Mouse (Mus musculus) MEL (cell line): ENCODE data around the gene Hoxa4. TPM values are rescaled to one million over a fixed set of nuclear protein-coding genes. Genes with fewer than 3 reads are reported as not detected.

ENCODE experiments used
- DNase-seq: peaks from one replicate; pipeline ENCODE4 v3.0.0; 2011; ENCODE audit warnings: low read depth, low spot score
- H3K27ac ChIP-seq: 2 replicates; pipeline ENCODE4 v1.5.1; 2012; ENCODE audit warnings: low read depth, mild to moderate bottlenecking, control low read depth, low read length, moderate library complexity; ENCODE audit not compliant: control insufficient read depth
- H3K27me3 ChIP-seq, 2 experiments: fragments of 150-350 bp in 1 of 2; sonication (generic) in 1 of 2; 2 replicates each; pipeline ENCODE4 v1.6.1; 2012; ENCODE audit warnings: low read length in 2 of 2, mild to moderate bottlenecking in 2 of 2, improper control_type of control experiment in 1 of 2, moderate library complexity in 1 of 2; ENCODE audit not compliant: insufficient read depth in 2 of 2, control insufficient read depth in 1 of 2
- H3K36me3 ChIP-seq, 2 experiments: 2 replicates each; pipeline ENCODE4 v1.6.1; 2012 to 2014; ENCODE audit warnings: low read length in 2 of 2, improper control_type of control experiment in 1 of 2, inconsistent platforms in 1 of 2, mild to moderate bottlenecking in 1 of 2; ENCODE audit not compliant: insufficient read depth in 2 of 2, control insufficient read depth in 1 of 2
- H3K4me1 ChIP-seq, 2 experiments: fragments of 150-350 bp in 1 of 2; sonication (generic) in 1 of 2; 2 replicates each; pipeline ENCODE4 v1.6.1; 2012; ENCODE audit warnings: low read length in 2 of 2, improper control_type of control experiment in 1 of 2, mild to moderate bottlenecking in 1 of 2; ENCODE audit not compliant: insufficient read depth in 2 of 2, control insufficient read depth in 1 of 2
- H3K4me3 ChIP-seq, 2 experiments: fragments of 150-350 bp in 1 of 2; sonication (generic) in 1 of 2; 2 replicates each; pipeline ENCODE4 v1.5.1; 2012; ENCODE audit warnings: low read depth in 2 of 2, low read length in 2 of 2, mild to moderate bottlenecking in 2 of 2, moderate library complexity in 2 of 2, control low read depth in 1 of 2, improper control_type of control experiment in 1 of 2; ENCODE audit not compliant: control insufficient read depth in 1 of 2, insufficient read depth in 1 of 2
- H3K79me2 ChIP-seq: 2 replicates; pipeline ENCODE4 v1.6.1; 2012; ENCODE audit warnings: mild to moderate bottlenecking, low read length, moderate library complexity; ENCODE audit not compliant: control insufficient read depth, poor library complexity, insufficient read depth
- H3K9ac ChIP-seq: 2 replicates; pipeline ENCODE4 v1.6.1; 2012; ENCODE audit warnings: low read depth, mild to moderate bottlenecking, control low read depth, low read length, moderate library complexity; ENCODE audit not compliant: control insufficient read depth, poor library complexity, severe bottlenecking
- H3K9me3 ChIP-seq: fragments of 150-350 bp; sonication (generic); replicated peaks from 2 replicates; pipeline ENCODE4 v1.6.1; 2012; ENCODE audit warnings: mild to moderate bottlenecking, low read length, improper control_type of control experiment, moderate library complexity; ENCODE audit not compliant: insufficient read depth
- CHD1 ChIP-seq: IDR thresholded peaks from 2 replicates; pipeline ENCODE4 v1.6.1; 2012; ENCODE audit warnings: low read depth, mild to moderate bottlenecking, inconsistent platforms, low read length, improper control_type of control experiment
- CTCF ChIP-seq, 3 experiments: IDR thresholded peaks in 2 of 3; conservative IDR thresholded peaks in 1 of 3; 2 replicates each; pipeline ENCODE4 v1.5.1; 2011 to 2012; ENCODE audit warnings: low read length in 3 of 3, low read depth in 2 of 3, mild to moderate bottlenecking in 2 of 3, improper control_type of control experiment in 1 of 3, inconsistent platforms in 1 of 3, mixed read lengths in 1 of 3, moderate library complexity in 1 of 3; ENCODE audit not compliant: control insufficient read depth in 1 of 3, insufficient read depth in 1 of 3, poor library complexity in 1 of 3, severe bottlenecking in 1 of 3
- E2F4 ChIP-seq: IDR thresholded peaks from 2 replicates; pipeline ENCODE4 v1.6.1; 2011; ENCODE audit warnings: low read depth, low read length, improper control_type of control experiment, borderline replicate concordance
- EP300 ChIP-seq, 2 experiments: IDR thresholded peaks; 2 replicates each; pipeline ENCODE4 v1.6.1; 2011; ENCODE audit warnings: improper control_type of control experiment in 2 of 2, low read length in 2 of 2, low read depth in 1 of 2, mild to moderate bottlenecking in 1 of 2
- GABPA ChIP-seq: IDR thresholded peaks from 2 replicates; pipeline ENCODE4 v1.6.1; 2012; ENCODE audit warnings: low read depth, mild to moderate bottlenecking, inconsistent platforms, low read length, improper control_type of control experiment, moderate library complexity
- GATA1 ChIP-seq: IDR thresholded peaks from 2 replicates; pipeline ENCODE4 v1.6.1; 2011; ENCODE audit warnings: low read depth, low read length, improper control_type of control experiment
- HCFC1 ChIP-seq: IDR thresholded peaks from 2 replicates; pipeline ENCODE4 v1.6.1; 2012; ENCODE audit warnings: low read depth, mild to moderate bottlenecking, inconsistent platforms, low read length, improper control_type of control experiment, moderate library complexity
- JUND ChIP-seq: IDR thresholded peaks from 2 replicates; pipeline ENCODE4 v1.6.1; 2011; ENCODE audit warnings: low read depth, mild to moderate bottlenecking, improper control_type of control experiment, low read length
- KAT2A ChIP-seq: conservative IDR thresholded peaks from 2 replicates; pipeline ENCODE4 v1.6.1; 2012; ENCODE audit warnings: low read depth, low read length, improper control_type of control experiment, inconsistent platforms
- MAX ChIP-seq: IDR thresholded peaks from 2 replicates; pipeline ENCODE4 v1.6.1; 2011; ENCODE audit warnings: low read length, improper control_type of control experiment
- NRF1 ChIP-seq: IDR thresholded peaks from 2 replicates; pipeline ENCODE4 v1.6.1; 2014; ENCODE audit warnings: low read depth, mild to moderate bottlenecking, inconsistent platforms, low read length, improper control_type of control experiment, moderate library complexity; ENCODE audit not compliant: poor library complexity, insufficient read depth, severe bottlenecking
- POLR2A ChIP-seq, 2 experiments: IDR thresholded peaks; 2 replicates each; pipeline ENCODE4 v1.6.1; 2011 to 2012; ENCODE audit warnings: low read length in 2 of 2, mild to moderate bottlenecking in 2 of 2, control low read depth in 1 of 2, improper control_type of control experiment in 1 of 2, low read depth in 1 of 2, moderate library complexity in 1 of 2; ENCODE audit not compliant: control insufficient read depth in 1 of 2, insufficient read depth in 1 of 2, poor library complexity in 1 of 2
- POLR2AphosphoS2 ChIP-seq: IDR thresholded peaks from 2 replicates; pipeline ENCODE4 v1.6.1; 2011; ENCODE audit warnings: low read length, improper control_type of control experiment
- POLR2AphosphoS5 ChIP-seq: IDR thresholded peaks from 2 replicates; pipeline ENCODE4 v1.6.1; 2012; ENCODE audit warnings: low read depth, borderline replicate concordance, mild to moderate bottlenecking, inconsistent platforms, low read length, moderate library complexity, mixed read lengths
- SIN3A ChIP-seq: IDR thresholded peaks from 2 replicates; pipeline ENCODE4 v1.6.1; 2012; ENCODE audit warnings: low read length, improper control_type of control experiment, inconsistent platforms
- TAL1 ChIP-seq: IDR thresholded peaks from 2 replicates; pipeline ENCODE4 v1.6.1; 2012; ENCODE audit warnings: mild to moderate bottlenecking, inconsistent platforms, low read length, moderate library complexity, mixed read lengths
- TCF12 ChIP-seq: IDR thresholded peaks from 2 replicates; pipeline ENCODE4 v1.6.1; 2014; ENCODE audit warnings: low read depth, mild to moderate bottlenecking, inconsistent platforms, low read length, improper control_type of control experiment, moderate library complexity
- UBTF ChIP-seq: IDR thresholded peaks from 2 replicates; pipeline ENCODE4 v1.6.1; 2012; ENCODE audit warnings: low read depth, mild to moderate bottlenecking, inconsistent platforms, low read length, improper control_type of control experiment, moderate library complexity, borderline replicate concordance; ENCODE audit not compliant: insufficient read depth
- ZC3H11A ChIP-seq: IDR thresholded peaks from 2 replicates; pipeline ENCODE4 v1.6.1; 2012; ENCODE audit warnings: low read depth, mild to moderate bottlenecking, inconsistent platforms, low read length, improper control_type of control experiment
- ZKSCAN1 ChIP-seq: IDR thresholded peaks from 2 replicates; pipeline ENCODE4 v1.6.1; 2012; ENCODE audit warnings: low read depth, mild to moderate bottlenecking, inconsistent platforms, low read length, improper control_type of control experiment, moderate library complexity
- ZNF384 ChIP-seq: IDR thresholded peaks from 2 replicates; pipeline ENCODE4 v1.6.1; 2012; ENCODE audit warnings: low read depth, mild to moderate bottlenecking, inconsistent platforms, low read length, improper control_type of control experiment
- polyA plus RNA-seq, 2 experiments: library from polyadenylated mRNA; stranded (reverse) in 1 of 2; unstranded in 1 of 2; fragments of >175 nt in 1 of 2; fragments of >200 nt in 1 of 2; gene quantifications; 2 replicates each; pipeline versions ENCODE4 v1.2.1 to v1.2.4; 2012; ENCODE audit warnings: low replicate concordance in 2 of 2, low read depth in 1 of 2; ENCODE audit not compliant: insufficient read length in 2 of 2, insufficient read depth in 1 of 2, missing spikeins in 1 of 2
- total RNA-seq: library from RNA; depleted of rRNA; stranded (reverse); fragments of 300-350 nt; gene quantifications from 2 replicates; pipeline ENCODE4 v1.2.3, GENCODE M21; 2012

Gene Hoxa4
- total and polyA plus RNA-seq, 3 experiments, result not detected

- TF ChIP-seq JUND (no peak), UBTF (no peak), POLR2A (IDR thresholded peaks at IDR 0.05; ENCODE audit: control insufficient read depth in 1 of 2, insufficient read depth in 1 of 2, low read depth in 1 of 2, low read length in 2 of 2, poor library complexity in 1 of 2) (no peak), TCF12 (no peak), SIN3A (no peak), E2F4 (no peak), KAT2A (no peak), POLR2AphosphoS5 (no peak), MAX (no peak), EP300 (IDR thresholded peaks at IDR 0.05; ENCODE audit: low read depth in 1 of 2, low read length in 2 of 2) (no peak), GABPA (no peak), ZNF384 (no peak), ZC3H11A (no peak), POLR2AphosphoS2 (no peak), GATA1 (no peak)
- Histone ChIP-seq H3K4me3 (no peak overlapping the region), H3K79me2 (no peaks in the 10 kb centered on the region), H3K27me3 (no peaks in the 10 kb centered on the region), H3K4me1 (no peaks in the 10 kb centered on the region), H3K27ac (no peak overlapping the region), H3K9ac (no peak overlapping the region), H3K36me3 (no peaks in the 10 kb centered on the region), H3K9me3 (no peaks in the 10 kb centered on the region)
- DNase-seq, result no peak
These were observed 19.8 kb upstream of the Hoxa4 start for GRCm38 (mm10) chr6:52211170-52211935.

DNA sequence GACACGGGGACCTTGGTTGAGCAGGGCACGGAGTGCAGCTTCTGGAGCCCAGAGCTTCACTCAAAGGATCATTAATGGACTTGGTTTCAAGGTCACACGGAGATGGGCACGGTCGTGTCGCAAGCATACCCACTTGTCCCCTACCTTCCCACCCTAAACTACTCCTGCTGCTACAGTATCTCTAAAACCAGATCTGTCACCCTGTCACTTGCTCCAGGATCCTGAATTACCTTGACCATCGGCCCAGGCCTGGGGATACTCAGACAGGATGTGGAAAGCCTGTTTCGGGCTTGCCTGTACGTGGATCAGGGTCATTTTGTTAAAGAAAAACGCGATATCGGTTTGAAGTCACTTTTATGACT, 18.1 kb upstream of the Hoxa4 start:
- no peaks in the 10 kb centered on the region for H3K27me3 ChIP-seq
- no peaks in the 10 kb centered on the region for H3K9me3 ChIP-seq

More for the DNA sequence above, 18.1 kb upstream of the Hoxa4 start:
- H3K9ac ChIP-seq, result no peak overlapping the region
- H3K27ac ChIP-seq, result no peak overlapping the region
- no peak for TF ChIP-seq NRF1
- TF ChIP-seq POLR2A (IDR thresholded peaks at IDR 0.05; ENCODE audit: control insufficient read depth in 1 of 2, insufficient read depth in 1 of 2, low read depth in 1 of 2, low read length in 2 of 2, poor library complexity in 1 of 2), result no peak
- TF ChIP-seq CHD1, result no peak
- TF ChIP-seq TAL1, result no peak
- no peak for TF ChIP-seq CTCF (IDR thresholded peaks at IDR 0.05 in 2 of 3, conservative IDR thresholded peaks at IDR 0.05 in 1 of 3; ENCODE audit: control insufficient read depth in 1 of 3, insufficient read depth in 1 of 3, low read depth in 2 of 3, low read length in 3 of 3, poor library complexity in 1 of 3, severe bottlenecking in 1 of 3)
- no peak for TF ChIP-seq ZKSCAN1
- no peak for TF ChIP-seq HCFC1
- no peaks in the 10 kb centered on the region for H3K4me1 ChIP-seq
- DNase-seq, result no peak
- no peak overlapping the region for H3K4me3 ChIP-seq
- no peaks in the 10 kb centered on the region for H3K36me3 ChIP-seq
- H3K79me2 ChIP-seq, result no peaks in the 10 kb centered on the region
